Mouse (Mus musculus) heart, postnatal 0 days (tissue): ENCODE measurements around the gene Ulk4. TPM values are rescaled to one million over a fixed set of nuclear protein-coding genes. Genes with fewer than 3 reads are reported as not detected.

Source experiments
- ATAC-seq: fragments of 200-750 bp; cut with Nextera tagmentation; 2 replicates; pipeline ENCODE4 v1.8.0; 2017; ENCODE audit warnings: low read depth, moderate number of reproducible peaks, moderate library complexity; ENCODE audit not compliant: insufficient read depth
- DNase-seq: peaks from one replicate; pipeline ENCODE4 v3.0.0-alpha.2; 2016; ENCODE audit warnings: low spot score
- H3K27ac ChIP-seq: fragments of 300-500 bp; sonication (generic); 2 replicates; pipeline ENCODE4 v1.5.1; 2014; ENCODE audit warnings: low read depth, mild to moderate bottlenecking
- H3K27me3 ChIP-seq: fragments of 300-500 bp; sonication (generic); 2 replicates; pipeline ENCODE4 v1.6.1; 2014; ENCODE audit warnings: low read length, mixed read lengths; ENCODE audit not compliant: control insufficient read depth, insufficient read depth
- H3K36me3 ChIP-seq: fragments of 300-500 bp; sonication (generic); replicated peaks from 2 replicates; pipeline ENCODE4 v1.6.1; 2014; ENCODE audit warnings: low read length, mixed read lengths; ENCODE audit not compliant: control insufficient read depth, insufficient read depth
- H3K4me1 ChIP-seq: fragments of 300-500 bp; sonication (generic); 2 replicates; pipeline ENCODE4 v1.6.1; 2014; ENCODE audit warnings: antibody characterized with exemption; ENCODE audit not compliant: control insufficient read depth, insufficient read depth
- H3K4me2 ChIP-seq: fragments of 300-500 bp; sonication (generic); 2 replicates; pipeline ENCODE4 v1.6.1; 2014; ENCODE audit warnings: low read depth, mild to moderate bottlenecking, low read length, moderate library complexity
- H3K4me3 ChIP-seq: fragments of 300-500 bp; sonication (generic); 2 replicates; pipeline ENCODE4 v1.5.1; 2014; ENCODE audit warnings: low read depth, low read length
- H3K9ac ChIP-seq: fragments of 300-500 bp; sonication (generic); replicated peaks from 2 replicates; pipeline ENCODE4 v1.6.1; 2014; ENCODE audit warnings: low read depth, low read length, mixed read lengths
- H3K9me3 ChIP-seq: fragments of 300-500 bp; sonication (generic); replicated peaks from 2 replicates; pipeline ENCODE4 v1.6.1; 2016; ENCODE audit warnings: low read length; ENCODE audit not compliant: control insufficient read depth
- CTCF ChIP-seq: IDR thresholded peaks from 2 replicates; pipeline ENCODE4 v1.5.1; 2016; ENCODE audit warnings: antibody characterized with exemption, control low read depth, low read depth
- EP300 ChIP-seq: IDR thresholded peaks from 2 replicates; pipeline ENCODE4 v1.6.1; 2016; ENCODE audit warnings: antibody characterized with exemption, low read depth
- WGBS: fragments of 180-500 bp; shearing (Covaris S2); extraction: QIAGEN DNeasy Blood & Tissue Kit; methylation state at CpG from one replicate; pipeline ENCODE4 v1.1.7; 2014; 5-methylcytosine and 5-hydroxymethylcytosine counted together
- polyA plus RNA-seq: library from polyadenylated mRNA; unstranded; fragments of >200 nt; fragmentation: Nextera tagmentation; extraction: Ambion mirVana; gene quantifications from 2 replicates; pipeline ENCODE4 v1.2.1, GENCODE M21; 2015
- total RNA-seq: library from RNA; depleted of rRNA; stranded (reverse); fragments of >200 nt; gene quantifications from 2 replicates; pipeline ENCODE4 v1.2.3, GENCODE M21; 2014; ENCODE audit warnings: low replicate concordance

The Ulk4 gene
- total and polyA plus RNA-seq, 2 experiments from 2014 or later: 1.5 to 66.7 TPM

DNA sequence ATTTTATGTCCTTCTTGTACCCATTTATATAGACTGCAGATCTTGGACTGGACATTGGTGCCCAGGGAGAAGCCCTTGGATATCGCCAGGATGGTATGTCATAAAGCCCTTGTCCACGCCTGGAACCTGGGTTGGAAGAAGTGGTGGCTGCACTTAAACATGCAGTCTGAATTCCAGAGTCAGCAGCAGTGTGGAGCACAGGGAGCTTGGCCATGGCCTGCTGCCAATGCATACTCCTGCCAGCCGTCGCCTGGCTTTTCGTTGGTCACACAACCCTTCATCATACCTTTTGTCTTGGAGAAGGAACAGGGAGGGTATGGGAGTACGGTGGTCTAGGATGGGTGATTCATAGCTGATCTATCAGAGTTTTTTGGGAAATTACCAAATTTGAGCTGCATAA is 318.4 kb downstream of the Ulk4 start:
- peaks cover 97% of the 10 kb centered on the region for H3K36me3 ChIP-seq
- H3K9me3 ChIP-seq: no peaks in the 10 kb centered on the region
- no peak overlapping the region for H3K9ac ChIP-seq
- TF ChIP-seq EP300: no peak
- no peak for TF ChIP-seq CTCF
- DNase-seq (peak; percentile 29), ATAC-seq (peak; percentile 34; the same call in 1 of the 2 replicates)
- peaks cover 10% of the 10 kb centered on the region; the same call in 1 of the 2 replicates for H3K4me1 ChIP-seq
- no peak overlapping the region for H3K27ac ChIP-seq
- WGBS: 22% methylated on average over 6 of the region's 6 CpGs
- H3K4me3 ChIP-seq: no peak overlapping the region
- no peaks in the 10 kb centered on the region for H3K27me3 ChIP-seq
- no peak overlapping the region for H3K4me2 ChIP-seq

DNA sequence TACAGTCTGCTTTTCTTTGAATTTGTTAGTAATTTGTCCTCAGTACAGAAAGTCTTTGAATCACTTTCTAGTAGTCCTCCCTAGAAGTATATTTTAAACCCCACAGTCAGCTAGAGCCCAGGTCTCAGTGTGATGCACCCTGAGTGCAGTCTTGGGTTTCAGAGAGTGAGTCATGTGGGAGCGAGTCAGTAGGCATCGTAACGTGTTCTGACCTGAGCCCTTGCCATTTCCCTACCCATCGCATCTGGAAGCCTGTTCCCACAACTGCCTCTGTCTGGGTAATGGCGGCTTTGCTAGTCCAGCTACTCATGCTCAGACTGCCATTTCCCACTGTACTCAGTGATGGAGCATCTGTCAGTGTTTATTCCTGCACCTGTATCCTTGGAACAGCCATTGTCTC is 318.9 kb downstream of the Ulk4 start:
- H3K4me2 ChIP-seq: no peak overlapping the region
- H3K4me1 ChIP-seq: peaks cover 14% of the 10 kb centered on the region; the same call in 1 of the 2 replicates
- DNase-seq: no peak
- no peak overlapping the region for H3K9ac ChIP-seq
- H3K27me3 ChIP-seq: no peaks in the 10 kb centered on the region
- ATAC-seq: no peak
- H3K9me3 ChIP-seq: no peaks in the 10 kb centered on the region
- H3K4me3 ChIP-seq: no peak overlapping the region
- 79% methylated on average over 5 of the region's 5 CpGs for WGBS
- peaks cover 98% of the 10 kb centered on the region for H3K36me3 ChIP-seq
- TF ChIP-seq CTCF (no peak), EP300 (no peak)
- H3K27ac ChIP-seq: no peak overlapping the region

- H3K36me3 ChIP-seq: peaks cover 73% of the 10 kb centered on the region
- 65% methylated on average over 3 of the region's 3 CpGs for WGBS
- H3K4me1 ChIP-seq: peaks cover 14% of the 10 kb centered on the region
- no peak overlapping the region for H3K9ac ChIP-seq
- TF ChIP-seq EP300 (no peak), CTCF (no peak)
- DNase-seq (no peak), ATAC-seq (no peak)
- H3K27ac ChIP-seq: no peak overlapping the region
- H3K9me3 ChIP-seq: no peaks in the 10 kb centered on the region
- H3K4me3 ChIP-seq: no peak overlapping the region
- no peaks in the 10 kb centered on the region for H3K27me3 ChIP-seq
- H3K4me2 ChIP-seq: no peak overlapping the region
Observed at GRCm38 (mm10) chr9:120951947-120952346, 325.1 kb downstream of the Ulk4 start.

GRCm38 (mm10) chr9:120950761-120951160 is 326.2 kb downstream of the Ulk4 start:
- ATAC-seq (no peak), DNase-seq (no peak)
- Histone ChIP-seq H3K27me3 (no peaks in the 10 kb centered on the region), H3K9ac (no peak overlapping the region), H3K36me3 (peaks cover 61% of the 10 kb centered on the region), H3K9me3 (no peaks in the 10 kb centered on the region), H3K4me1 (peaks cover 14% of the 10 kb centered on the region), H3K27ac (no peak overlapping the region), H3K4me3 (no peak overlapping the region), H3K4me2 (no peak overlapping the region)
- 90% methylated on average over 12 of the region's 12 CpGs for WGBS
- TF ChIP-seq EP300: no peak
- TF ChIP-seq CTCF: no peak

GRCm38 (mm10) chr9:120948832-120949231 is 328.2 kb downstream of the Ulk4 start:
- peaks cover 41% of the 10 kb centered on the region for H3K36me3 ChIP-seq
- no peaks in the 10 kb centered on the region for H3K27me3 ChIP-seq
- no peaks in the 10 kb centered on the region for H3K9me3 ChIP-seq
- H3K9ac ChIP-seq: no peak overlapping the region
- H3K4me2 ChIP-seq: no peak overlapping the region
- WGBS: 96% methylated on average over 1 of the region's 1 CpGs
- DNase-seq (no peak), ATAC-seq (no peak)
- H3K4me3 ChIP-seq: no peak overlapping the region
- TF ChIP-seq EP300 (no peak), CTCF (no peak)
- H3K4me1 ChIP-seq: peaks cover 14% of the 10 kb centered on the region
- no peak overlapping the region for H3K27ac ChIP-seq

DNA sequence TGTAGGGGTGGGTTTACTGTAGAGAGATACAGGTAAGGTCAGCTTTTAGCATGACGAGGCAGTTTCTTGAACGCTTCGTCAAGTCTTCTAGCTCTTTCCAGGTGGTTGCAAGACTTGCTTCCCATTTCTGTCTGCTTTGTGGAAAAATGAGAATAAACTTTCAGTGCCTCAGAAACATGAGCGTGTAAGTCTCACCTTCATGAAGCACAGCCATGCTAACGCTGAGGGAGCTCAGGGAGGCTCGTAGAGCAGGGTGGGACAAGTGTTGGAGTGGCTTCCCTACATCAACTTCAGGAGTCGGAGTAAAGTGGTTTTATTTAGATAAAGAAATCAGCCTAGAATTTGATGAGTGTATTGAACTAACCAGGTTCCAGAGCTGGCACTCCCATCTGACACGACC is 330.9 kb downstream of the Ulk4 start:
- H3K9me3 ChIP-seq: no peaks in the 10 kb centered on the region
- H3K27ac ChIP-seq: no peak overlapping the region
- 65% methylated on average over 8 of the region's 8 CpGs for WGBS
- H3K4me1 ChIP-seq: peaks cover 31% of the 10 kb centered on the region
- ATAC-seq: no peak
- H3K9ac ChIP-seq: no peak overlapping the region
- H3K4me3 ChIP-seq: no peak overlapping the region
- H3K27me3 ChIP-seq: no peaks in the 10 kb centered on the region
- no peak for DNase-seq
- peaks cover 23% of the 10 kb centered on the region for H3K36me3 ChIP-seq
- no peak overlapping the region for H3K4me2 ChIP-seq
- TF ChIP-seq CTCF (no peak), EP300 (no peak)
